Mouse (Mus musculus): ENCODE results near the gene Glp2r. TPM values are rescaled to one million over a fixed set of nuclear protein-coding genes. Genes with fewer than 3 reads are reported as not detected.

The Glp2r gene
- total RNA-seq, 1 experiment, result not detected

DNA sequence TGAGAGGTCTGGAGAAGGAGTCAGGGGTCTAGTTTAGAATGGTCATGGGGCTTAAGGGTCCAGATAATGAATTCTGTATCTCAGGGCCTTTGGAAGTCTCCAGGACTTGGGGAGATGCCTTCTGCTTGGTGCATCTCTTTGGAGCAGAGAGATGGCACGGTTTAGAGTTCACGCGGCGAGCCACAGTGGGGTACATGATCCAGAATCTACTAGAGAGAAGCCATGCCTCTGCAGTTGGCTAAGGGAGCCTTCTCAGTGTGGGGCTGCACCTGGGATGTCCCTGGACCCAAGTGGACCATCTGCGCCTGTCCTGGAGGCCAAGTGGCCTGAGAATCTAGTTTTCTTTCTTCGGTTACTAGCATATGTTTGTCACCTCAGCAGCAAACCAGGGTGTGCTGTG lies 100.9 kb downstream of the Glp2r start:
- no peak overlapping the region for H3K9ac ChIP-seq (ENCODE audit: insufficient read depth, low read depth, low read length, poor library complexity, severe bottlenecking)
- H3K4me3 ChIP-seq (ENCODE audit: insufficient read depth in 1 of 2, low read depth in 1 of 2, low read length in 2 of 2, poor library complexity in 1 of 2, severe bottlenecking in 1 of 2), result no peak overlapping the region
- no peaks in the 10 kb centered on the region for H3K36me3 ChIP-seq (ENCODE audit: control insufficient read depth, insufficient read depth, low read length, poor library complexity, severe bottlenecking)
- TF ChIP-seq ZC3H11A (IDR thresholded peaks at IDR 0.05; ENCODE audit: borderline replicate concordance, low read depth, low read length) (no peak), MAFK (IDR thresholded peaks at IDR 0.05; ENCODE audit: insufficient read depth, low read depth, low read length) (no peak), CHD2 (IDR thresholded peaks at IDR 0.05; ENCODE audit: low read depth, low read length) (no peak), ZNF384 (IDR thresholded peaks at IDR 0.05; ENCODE audit: low read depth, low read length) (no peak), HCFC1 (IDR thresholded peaks at IDR 0.05; ENCODE audit: borderline replicate concordance, insufficient read depth, low read length) (no peak)
- H3K4me1 ChIP-seq (ENCODE audit: control insufficient read depth in 2 of 2, insufficient read depth in 2 of 2, low read length in 2 of 2, poor library complexity in 1 of 2), result no peaks in the 10 kb centered on the region
- no peak overlapping the region for H3K27ac ChIP-seq (ENCODE audit: insufficient read depth, low read depth, low read length, poor library complexity, severe bottlenecking)
- H3K9me3 ChIP-seq (ENCODE audit: control insufficient read depth, insufficient read depth, low read depth, low read length), result no peaks in the 10 kb centered on the region
- DNase-seq (ENCODE audit: low read depth, low spot score), result no peak
- in situ Hi-C loops (cut with MboI; ENCODE audit: low sequenced_read_pairs in 2 of 2, unreplicated experiment in 2 of 2), result no loop called here

DNA sequence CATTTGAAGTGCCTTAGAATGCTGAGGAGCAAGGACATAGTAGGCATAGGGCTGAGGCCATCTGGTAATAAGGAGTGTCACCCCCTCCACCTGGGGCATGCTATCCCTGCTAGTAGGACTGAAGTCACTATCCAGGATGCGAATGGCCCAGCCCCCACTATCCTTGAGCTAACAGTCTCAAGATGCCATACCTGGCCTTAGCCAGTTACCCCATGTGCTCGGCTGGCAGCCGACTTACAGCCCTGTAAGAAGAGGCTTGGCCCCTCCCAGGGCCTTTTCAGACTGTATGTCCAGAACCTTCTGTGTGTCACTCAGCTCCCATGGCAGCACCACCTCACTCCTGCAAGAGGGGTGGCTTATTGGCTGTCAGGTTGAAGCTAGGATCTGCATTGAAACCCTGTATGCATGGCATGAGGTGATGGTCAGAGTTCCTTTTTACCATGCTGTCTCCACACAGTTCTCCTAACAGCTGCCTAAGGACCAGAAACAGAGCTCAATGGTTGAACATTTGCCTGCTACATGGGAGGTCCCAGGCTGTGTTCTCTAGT lies 102.4 kb downstream of the Glp2r start:
- TF ChIP-seq MAFK (IDR thresholded peaks at IDR 0.05; ENCODE audit: insufficient read depth, low read depth, low read length) (no peak), CHD2 (IDR thresholded peaks at IDR 0.05; ENCODE audit: low read depth, low read length) (no peak), ZNF384 (IDR thresholded peaks at IDR 0.05; ENCODE audit: low read depth, low read length) (no peak), HCFC1 (IDR thresholded peaks at IDR 0.05; ENCODE audit: borderline replicate concordance, insufficient read depth, low read length) (no peak), ZC3H11A (IDR thresholded peaks at IDR 0.05; ENCODE audit: borderline replicate concordance, low read depth, low read length) (no peak)
- in situ Hi-C loops (cut with MboI; ENCODE audit: low sequenced_read_pairs in 2 of 2, unreplicated experiment in 2 of 2), result no loop called here
- H3K36me3 ChIP-seq (ENCODE audit: control insufficient read depth, insufficient read depth, low read length, poor library complexity, severe bottlenecking), result no peaks in the 10 kb centered on the region
- DNase-seq (ENCODE audit: low read depth, low spot score), result no peak
- H3K4me3 ChIP-seq (ENCODE audit: insufficient read depth in 1 of 2, low read depth in 1 of 2, low read length in 2 of 2, poor library complexity in 1 of 2, severe bottlenecking in 1 of 2), result no peak overlapping the region
- no peak overlapping the region for H3K9ac ChIP-seq (ENCODE audit: insufficient read depth, low read depth, low read length, poor library complexity, severe bottlenecking)
- H3K9me3 ChIP-seq (ENCODE audit: control insufficient read depth, insufficient read depth, low read depth, low read length), result no peaks in the 10 kb centered on the region
- no peak overlapping the region for H3K27ac ChIP-seq (ENCODE audit: insufficient read depth, low read depth, low read length, poor library complexity, severe bottlenecking)
- no peaks in the 10 kb centered on the region for H3K4me1 ChIP-seq (ENCODE audit: control insufficient read depth in 2 of 2, insufficient read depth in 2 of 2, low read length in 2 of 2, poor library complexity in 1 of 2)

DNA sequence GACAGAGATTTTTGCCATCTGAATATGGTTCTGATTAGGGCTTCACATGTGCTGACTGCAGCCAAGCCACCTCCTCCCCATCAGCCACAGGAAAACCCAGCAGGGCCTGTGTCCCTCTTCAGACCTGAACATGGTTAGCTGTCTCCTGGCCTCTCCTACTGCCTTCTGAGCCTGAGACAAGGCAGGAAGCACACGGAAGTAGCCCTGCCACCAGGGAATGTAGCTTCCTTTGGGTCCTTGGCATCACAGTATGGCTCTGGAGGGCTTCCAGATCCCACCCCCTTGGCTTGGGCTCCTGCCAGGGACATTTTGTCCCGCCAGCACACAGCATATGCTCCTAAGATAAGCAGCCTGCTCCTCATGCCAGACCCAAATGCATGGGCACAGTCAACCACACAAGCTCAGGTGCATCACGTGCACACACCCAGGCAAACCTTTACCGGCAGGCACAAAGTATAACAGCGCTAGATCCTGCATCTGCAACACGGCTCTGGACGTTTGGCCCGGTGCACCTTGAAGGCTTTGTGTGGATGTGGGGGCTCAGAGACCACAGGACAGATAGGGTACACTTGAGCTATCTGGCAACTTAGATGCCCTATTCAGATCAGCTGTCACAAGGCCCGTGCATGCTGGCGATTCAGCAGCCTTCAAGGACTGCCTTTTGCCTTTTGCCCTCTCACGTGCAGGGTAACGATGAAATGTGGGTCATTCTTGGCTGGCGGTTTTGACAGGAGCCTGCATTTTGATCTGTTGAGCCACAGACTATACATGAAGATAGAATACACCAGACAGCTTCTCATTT lies 103.2 kb downstream of the Glp2r start:
- H3K4me1 ChIP-seq (ENCODE audit: control insufficient read depth in 2 of 2, insufficient read depth in 2 of 2, low read length in 2 of 2, poor library complexity in 1 of 2), result no peaks in the 10 kb centered on the region
- no peak overlapping the region for H3K27ac ChIP-seq (ENCODE audit: insufficient read depth, low read depth, low read length, poor library complexity, severe bottlenecking)
- in situ Hi-C loops (cut with MboI; ENCODE audit: low sequenced_read_pairs in 2 of 2, unreplicated experiment in 2 of 2), result no loop called here
- no peak overlapping the region for H3K9ac ChIP-seq (ENCODE audit: insufficient read depth, low read depth, low read length, poor library complexity, severe bottlenecking)
- H3K4me3 ChIP-seq (ENCODE audit: insufficient read depth in 1 of 2, low read depth in 1 of 2, low read length in 2 of 2, poor library complexity in 1 of 2, severe bottlenecking in 1 of 2), result no peak overlapping the region
- DNase-seq (ENCODE audit: low read depth, low spot score), result no peak
- TF ChIP-seq HCFC1 (IDR thresholded peaks at IDR 0.05; ENCODE audit: borderline replicate concordance, insufficient read depth, low read length) (no peak), ZNF384 (IDR thresholded peaks at IDR 0.05; ENCODE audit: low read depth, low read length) (no peak), ZC3H11A (IDR thresholded peaks at IDR 0.05; ENCODE audit: borderline replicate concordance, low read depth, low read length) (no peak), CHD2 (IDR thresholded peaks at IDR 0.05; ENCODE audit: low read depth, low read length) (no peak), MAFK (IDR thresholded peaks at IDR 0.05; ENCODE audit: insufficient read depth, low read depth, low read length) (no peak)
- no peaks in the 10 kb centered on the region for H3K9me3 ChIP-seq (ENCODE audit: control insufficient read depth, insufficient read depth, low read depth, low read length)
- no peaks in the 10 kb centered on the region for H3K36me3 ChIP-seq (ENCODE audit: control insufficient read depth, insufficient read depth, low read length, poor library complexity, severe bottlenecking)

DNA sequence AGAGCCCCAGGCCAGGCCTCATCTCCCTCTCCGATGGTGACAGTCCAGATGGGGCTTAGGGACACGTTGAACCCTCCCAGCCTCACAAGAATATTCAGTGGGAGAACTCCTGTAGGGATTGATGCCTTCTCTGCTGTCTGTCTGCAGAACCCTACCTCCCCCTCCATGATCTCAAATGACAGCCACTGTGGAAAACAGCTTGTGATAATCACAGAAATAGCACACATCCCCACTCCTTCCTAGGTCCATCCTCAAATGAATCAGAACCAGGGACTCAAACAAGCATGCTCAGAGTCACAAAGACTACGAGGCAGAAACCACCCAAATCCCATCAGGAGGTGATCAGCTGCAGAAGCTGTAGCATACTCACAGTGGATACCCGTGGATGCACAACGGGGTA lies 104.8 kb downstream of the Glp2r start:
- Histone ChIP-seq H3K4me3 (ENCODE audit: insufficient read depth in 1 of 2, low read depth in 1 of 2, low read length in 2 of 2, poor library complexity in 1 of 2, severe bottlenecking in 1 of 2) (no peak overlapping the region), H3K4me1 (ENCODE audit: control insufficient read depth in 2 of 2, insufficient read depth in 2 of 2, low read length in 2 of 2, poor library complexity in 1 of 2) (no peaks in the 10 kb centered on the region), H3K36me3 (ENCODE audit: control insufficient read depth, insufficient read depth, low read length, poor library complexity, severe bottlenecking) (no peaks in the 10 kb centered on the region), H3K27ac (ENCODE audit: insufficient read depth, low read depth, low read length, poor library complexity, severe bottlenecking) (no peak overlapping the region), H3K9me3 (ENCODE audit: control insufficient read depth, insufficient read depth, low read depth, low read length) (no peaks in the 10 kb centered on the region), H3K9ac (ENCODE audit: insufficient read depth, low read depth, low read length, poor library complexity, severe bottlenecking) (no peak overlapping the region)
- no peak for DNase-seq (ENCODE audit: low read depth, low spot score)
- TF ChIP-seq ZC3H11A (IDR thresholded peaks at IDR 0.05; ENCODE audit: borderline replicate concordance, low read depth, low read length), result no peak
- TF ChIP-seq HCFC1 (IDR thresholded peaks at IDR 0.05; ENCODE audit: borderline replicate concordance, insufficient read depth, low read length), result no peak
- no peak for TF ChIP-seq MAFK (IDR thresholded peaks at IDR 0.05; ENCODE audit: insufficient read depth, low read depth, low read length)
- TF ChIP-seq ZNF384 (IDR thresholded peaks at IDR 0.05; ENCODE audit: low read depth, low read length), result no peak
- TF ChIP-seq CHD2 (IDR thresholded peaks at IDR 0.05; ENCODE audit: low read depth, low read length), result no peak
- in situ Hi-C loops (cut with MboI; ENCODE audit: low sequenced_read_pairs in 2 of 2, unreplicated experiment in 2 of 2), result no loop called here

Measured in ES-E14 (cell line).